Mouse (Mus musculus) neural tube, postnatal 0 days (tissue): ENCODE measurements around the gene Vsig4. TPM values are rescaled to one million over a fixed set of nuclear protein-coding genes. Genes with fewer than 3 reads are reported as not detected.

Experiments used
- microRNA counts: library from miRNA; unstranded; fragments of <30 nt; microRNA quantifications from one replicate; lab custom pipeline; 2015
- microRNA-seq: library from miRNA; unstranded; fragments of <30 nt; microRNA quantifications from one replicate; pipeline ENCODE4, GENCODE M21; 2016
- polyA plus RNA-seq: library from polyadenylated mRNA; unstranded; fragments of >200 nt; fragmentation: Nextera tagmentation; extraction: Ambion mirVana; gene quantifications from 2 replicates; pipeline ENCODE4 v1.2.1, GENCODE M21; 2015

Vsig4 gene
- polyA plus RNA-seq: not detected in 2 replicates

DNA sequence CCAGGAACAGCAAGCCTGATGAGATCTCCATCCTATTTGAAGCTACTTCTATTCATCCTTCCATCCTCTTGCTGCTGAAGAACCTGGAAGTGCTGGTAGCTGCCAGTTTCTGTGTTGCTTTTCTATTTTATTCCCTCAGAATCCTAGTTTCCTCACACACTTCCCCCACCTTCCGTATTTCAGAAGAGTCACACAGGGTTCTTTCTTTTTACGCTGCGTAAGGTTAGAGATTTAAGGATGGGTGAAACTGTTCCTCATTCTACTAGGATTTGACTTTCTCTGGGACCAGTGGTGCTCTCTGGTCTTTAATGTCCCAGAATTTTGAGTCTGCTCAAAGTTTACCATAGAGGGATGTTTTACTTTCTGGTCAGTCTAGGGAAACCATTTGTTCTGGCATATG, at the start of gene Vsig4:
Vsig4 (minus strand) TSS at position 101 of the 400 bp plus-strand sequence.

MicroRNAs within 50 kb of the gene (microRNA counts, 519-probe panel; counts per million panel counts)
- 2,755 counts per million, percentile 11 among the panel's probes with 10 or more counts for microRNA mmu-miR-223 (lab: Ali Mortazavi, UCI)

Small RNAs within 50 kb of the gene (microRNA-seq; reads per million reads assigned to microRNA genes)
- gene Mir223: 236 reads per million, percentile 56 among the genes with 10 or more reads in this experiment

Other genes with a start within 250 kb of the Vsig4 start
- 32.6 and 34.3 TPM in 2 replicates for gene Msn, start 197.4 kb downstream of the Vsig4 start, polyA plus RNA-seq
- 2.8 TPM in 2 replicates for gene Heph, start 161.9 kb upstream of the Vsig4 start, polyA plus RNA-seq
- gene Hsf3, start 162.9 kb upstream of the Vsig4 start, polyA plus RNA-seq: 0.12 TPM in 1 of 2 replicates, not detected in the other